Mouse (Mus musculus) midbrain, embryonic 14.5 days (tissue): Measurements from ENCODE around the gene Csdc2. TPM values are rescaled to one million over a fixed set of nuclear protein-coding genes. Genes with fewer than 3 reads are reported as not detected.

Experiments
- ATAC-seq: fragments of 200-750 bp; cut with Nextera tagmentation; 2 replicates; pipeline ENCODE4 v1.8.0; 2017; ENCODE audit warnings: moderate number of reproducible peaks, moderate library complexity; ENCODE audit not compliant: low FRiP score, low TSS enrichment
- DNase-seq: peaks from one replicate; pipeline ENCODE4 v3.0.0-alpha.2; 2015
- H3K27ac ChIP-seq: fragments of 300-500 bp; sonication (generic); replicated peaks from 2 replicates; pipeline ENCODE4 v1.5.1; 2014; ENCODE audit warnings: mild to moderate bottlenecking, low read depth, low read length, moderate library complexity
- H3K27me3 ChIP-seq: fragments of 300-500 bp; sonication (generic); 2 replicates; pipeline ENCODE4 v1.6.1; 2014; ENCODE audit warnings: low read length, control low read depth, mixed read lengths; ENCODE audit not compliant: control insufficient read depth, insufficient read depth
- H3K36me3 ChIP-seq: fragments of 300-500 bp; sonication (generic); 2 replicates; pipeline ENCODE4 v1.6.1; 2014; ENCODE audit warnings: low read length, control low read depth; ENCODE audit not compliant: control insufficient read depth, insufficient read depth
- H3K4me1 ChIP-seq: fragments of 300-500 bp; sonication (generic); 2 replicates; pipeline ENCODE4 v1.6.1; 2014; ENCODE audit warnings: mild to moderate bottlenecking, antibody characterized with exemption, low read length, control low read depth; ENCODE audit not compliant: control insufficient read depth, insufficient read depth
- H3K4me2 ChIP-seq: fragments of 300-500 bp; sonication (generic); 2 replicates; pipeline ENCODE4 v1.6.1; 2014; ENCODE audit warnings: mild to moderate bottlenecking, low read length, moderate library complexity
- H3K4me3 ChIP-seq: fragments of 300-500 bp; sonication (generic); replicated peaks from 2 replicates; pipeline ENCODE4 v1.5.1; 2014; ENCODE audit warnings: low read depth, low read length
- H3K9ac ChIP-seq: fragments of 300-500 bp; sonication (generic); replicated peaks from 2 replicates; pipeline ENCODE4 v1.6.1; 2014; ENCODE audit warnings: mild to moderate bottlenecking, low read length, moderate library complexity
- H3K9me3 ChIP-seq: fragments of 300-500 bp; sonication (generic); 2 replicates; pipeline ENCODE4 v1.6.1; 2016; ENCODE audit warnings: low read length, control low read depth, mixed read lengths; ENCODE audit not compliant: control insufficient read depth
- WGBS: fragments of 180-500 bp; shearing (Covaris S2); extraction: QIAGEN DNeasy Blood & Tissue Kit; methylation state at CpG from one replicate; pipeline ENCODE4 v1.1.7; 2014; 5-methylcytosine and 5-hydroxymethylcytosine counted together
- polyA plus RNA-seq: library from polyadenylated mRNA; unstranded; fragments of >200 nt; fragmentation: Nextera tagmentation; extraction: Ambion mirVana; gene quantifications from 2 replicates; pipeline ENCODE4 v1.2.1, GENCODE M21; 2014

Csdc2 gene
- polyA plus RNA-seq, 1 experiment from 2014 or later = 167 TPM

DNA sequence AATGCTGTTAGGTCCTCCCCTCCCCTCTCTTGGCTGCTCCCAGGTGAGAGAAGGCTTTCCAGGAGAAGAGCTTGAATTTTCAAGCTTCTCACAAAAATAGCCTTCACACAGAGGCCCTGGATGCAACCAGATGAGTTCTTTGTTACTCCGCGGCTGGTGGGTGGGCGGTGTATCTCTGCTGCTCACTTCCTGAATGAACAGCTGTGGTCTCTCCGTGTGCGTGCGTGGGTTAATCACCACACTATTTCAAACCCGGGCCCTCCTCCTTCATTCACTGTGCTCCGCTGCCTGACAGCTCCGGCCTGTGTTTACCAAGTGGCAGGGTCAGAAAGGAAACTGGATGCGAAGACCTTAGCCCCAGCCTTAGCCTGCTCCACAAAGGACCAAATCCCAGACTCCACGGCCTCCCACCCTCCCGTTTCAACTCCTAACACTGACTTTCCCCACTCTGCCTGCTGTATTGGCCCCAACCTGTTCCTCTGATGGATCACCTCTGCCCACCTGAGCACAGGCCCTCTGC is 3.5 kb upstream of the Csdc2 start:
- 38% methylated on average over 12 of the region's 12 CpGs for WGBS
- H3K36me3 ChIP-seq = no peaks in the 10 kb centered on the region
- no peak overlapping the region for H3K27ac ChIP-seq
- no peak overlapping the region for H3K4me3 ChIP-seq
- ATAC-seq (no peak), DNase-seq (no peak)
- H3K9ac ChIP-seq = no peak overlapping the region
- no peak overlapping the region for H3K4me2 ChIP-seq
- H3K4me1 ChIP-seq = peaks cover 6% of the 10 kb centered on the region; the same call in 1 of the 2 replicates
- no peaks in the 10 kb centered on the region for H3K27me3 ChIP-seq
- no peaks in the 10 kb centered on the region for H3K9me3 ChIP-seq

DNA sequence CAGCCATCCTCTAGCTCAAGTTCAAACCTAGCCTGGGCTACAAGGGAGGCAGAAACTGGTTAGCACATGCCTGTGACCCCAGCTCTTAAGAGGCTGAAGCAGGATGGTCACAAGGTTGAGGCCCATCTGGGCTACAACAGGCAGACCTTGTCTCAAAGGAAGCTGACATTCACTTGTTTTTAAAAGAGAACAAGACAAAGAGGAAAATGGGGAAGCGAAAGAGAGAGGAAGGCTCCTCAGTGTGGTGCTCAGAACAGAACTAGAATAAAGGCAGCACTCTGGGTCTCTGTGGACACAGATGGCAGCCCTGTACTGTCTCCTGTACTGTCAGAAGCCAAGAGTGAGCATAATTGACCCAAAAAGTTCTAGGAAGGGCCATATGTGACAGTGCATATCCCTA is 2.6 kb upstream of the Csdc2 start:
- Histone ChIP-seq H3K9ac (no peak overlapping the region), H3K36me3 (no peaks in the 10 kb centered on the region), H3K4me3 (no peak overlapping the region), H3K27ac (no peak overlapping the region), H3K9me3 (no peaks in the 10 kb centered on the region), H3K4me1 (peaks cover 13% of the 10 kb centered on the region), H3K27me3 (no peaks in the 10 kb centered on the region), H3K4me2 (no peak overlapping the region)
- ATAC-seq (no peak), DNase-seq (no peak)
- WGBS = 88% methylated on average over 1 of the region's 1 CpGs

DNA sequence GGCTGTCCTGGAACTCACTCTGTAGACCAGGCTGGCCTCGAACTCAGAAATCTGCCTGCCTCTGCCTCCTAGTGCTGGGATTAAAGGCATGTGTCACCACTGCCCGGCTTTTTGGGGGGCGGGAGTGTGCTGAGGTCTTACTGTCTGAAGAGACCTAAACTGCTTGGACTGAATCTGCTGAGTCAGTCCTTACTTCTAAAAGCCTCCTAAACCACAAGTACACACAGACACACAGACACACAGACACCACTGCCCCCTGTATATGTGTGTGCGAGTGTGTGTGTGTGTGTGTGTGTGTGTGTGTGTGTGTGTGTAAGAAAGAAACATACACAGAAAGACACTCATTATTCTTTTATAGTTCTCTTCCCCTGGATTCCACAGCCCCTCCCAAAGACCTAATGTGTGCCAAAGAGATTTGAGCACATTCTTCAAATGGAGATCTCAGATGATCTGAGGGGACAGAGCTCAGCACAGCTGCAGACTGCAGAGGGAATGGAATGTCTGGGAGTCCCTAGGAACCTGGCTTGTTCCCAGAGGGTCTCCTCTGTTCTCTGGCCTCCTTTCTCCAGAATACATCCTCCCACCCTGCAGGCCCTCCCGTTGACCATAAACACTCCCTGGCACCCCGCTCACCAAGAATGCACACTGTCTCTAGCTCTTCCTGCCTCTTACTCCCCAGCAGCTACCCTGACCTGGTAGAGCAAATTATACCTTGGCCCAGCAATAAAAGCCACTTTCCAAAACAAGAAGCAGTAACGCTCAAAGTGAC is 506 bp upstream of the Csdc2 start:
- peak; percentile 14 for DNase-seq
- ATAC-seq = no peak
- Histone ChIP-seq H3K4me2 (peak overlapping the region; percentile 71), H3K4me3 (peak overlapping the region; percentile 61), H3K27ac (peak overlapping the region; percentile 93), H3K9ac (peak overlapping the region; percentile 76), H3K36me3 (peaks cover 4% of the 10 kb centered on the region; the same call in 1 of the 2 replicates), H3K9me3 (no peaks in the 10 kb centered on the region), H3K4me1 (peaks cover 13% of the 10 kb centered on the region), H3K27me3 (no peaks in the 10 kb centered on the region)
- WGBS = 54% methylated on average over 7 of the region's 7 CpGs

- no peak; the same call in 1 of the 2 replicates for ATAC-seq
- peak overlapping the region; percentile 76 for H3K9ac ChIP-seq
- H3K27ac ChIP-seq = peak overlapping the region; percentile 93
- peak overlapping the region; percentile 61 for H3K4me3 ChIP-seq
- H3K36me3 ChIP-seq = peaks cover 4% of the 10 kb centered on the region; the same call in 1 of the 2 replicates
- no peaks in the 10 kb centered on the region for H3K9me3 ChIP-seq
- peak overlapping the region; percentile 71 for H3K4me2 ChIP-seq
- DNase-seq = peak; percentile 73
- peaks cover 15% of the 10 kb centered on the region for H3K4me1 ChIP-seq
- H3K27me3 ChIP-seq = no peaks in the 10 kb centered on the region
- 5% methylated on average over 19 of the region's 19 CpGs for WGBS
Measured at GRCm38 (mm10) chr15:81937098-81937972, 776 bp downstream of the Csdc2 start.

- peak overlapping the region; percentile 61 for H3K4me3 ChIP-seq
- H3K4me1 ChIP-seq = peaks cover 19% of the 10 kb centered on the region
- H3K9me3 ChIP-seq = no peaks in the 10 kb centered on the region
- ATAC-seq (no peak), DNase-seq (peak; percentile 75)
- H3K4me2 ChIP-seq = peak overlapping the region; percentile 71
- peak overlapping the region; percentile 76 for H3K9ac ChIP-seq
- no peaks in the 10 kb centered on the region for H3K27me3 ChIP-seq
- peak overlapping the region; percentile 93 for H3K27ac ChIP-seq
- 31% methylated on average over 2 of the region's 2 CpGs for WGBS
- peaks cover 4% of the 10 kb centered on the region; the same call in 1 of the 2 replicates for H3K36me3 ChIP-seq
Measured at GRCm38 (mm10) chr15:81938246-81938645, 1.7 kb downstream of the Csdc2 start.

DNA sequence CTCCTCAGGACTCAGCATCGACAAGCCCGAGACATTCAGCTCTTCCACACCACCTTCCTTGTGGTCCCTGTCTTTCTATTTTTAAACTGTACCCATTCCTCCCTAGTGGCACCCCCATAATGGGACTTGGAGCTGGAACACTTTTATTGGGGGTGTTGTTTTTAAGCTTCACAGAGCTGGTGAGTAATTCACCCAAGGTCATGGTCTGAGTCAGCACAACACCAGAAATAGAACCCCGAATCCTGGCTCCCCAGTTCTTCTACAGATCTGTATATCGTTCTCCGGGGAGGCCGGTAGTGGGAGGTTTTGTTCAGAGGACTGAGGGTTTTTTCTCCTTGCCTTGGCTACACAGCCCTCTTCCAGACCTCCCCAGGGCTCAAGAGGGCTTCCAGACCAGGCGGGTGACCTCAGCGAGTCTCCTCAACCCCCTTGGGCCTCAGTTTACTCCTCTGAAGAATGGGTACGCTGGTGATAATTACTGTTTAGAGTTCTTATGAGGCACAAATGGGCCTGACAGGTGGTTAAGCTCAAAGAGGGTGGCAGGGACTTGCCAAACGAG is 2.7 kb downstream of the Csdc2 start:
- ATAC-seq = no peak
- Histone ChIP-seq H3K4me3 (no peak overlapping the region), H3K9ac (no peak overlapping the region), H3K36me3 (peaks cover 4% of the 10 kb centered on the region; the same call in 1 of the 2 replicates), H3K27ac (no peak overlapping the region), H3K9me3 (no peaks in the 10 kb centered on the region), H3K27me3 (no peaks in the 10 kb centered on the region), H3K4me1 (peaks cover 21% of the 10 kb centered on the region), H3K4me2 (no peak overlapping the region)
- no peak for DNase-seq
- 89% methylated on average over 10 of the region's 10 CpGs for WGBS

GRCm38 (mm10) chr15:81939774-81940173 is 3.2 kb downstream of the Csdc2 start:
- ATAC-seq (no peak), DNase-seq (no peak)
- H3K4me3 ChIP-seq = no peak overlapping the region
- H3K27ac ChIP-seq = no peak overlapping the region
- 92% methylated on average over 4 of the region's 4 CpGs for WGBS
- H3K36me3 ChIP-seq = peaks cover 4% of the 10 kb centered on the region; the same call in 1 of the 2 replicates
- H3K4me2 ChIP-seq = no peak overlapping the region
- no peaks in the 10 kb centered on the region for H3K27me3 ChIP-seq
- no peak overlapping the region for H3K9ac ChIP-seq
- peaks cover 21% of the 10 kb centered on the region for H3K4me1 ChIP-seq
- H3K9me3 ChIP-seq = no peaks in the 10 kb centered on the region

DNA sequence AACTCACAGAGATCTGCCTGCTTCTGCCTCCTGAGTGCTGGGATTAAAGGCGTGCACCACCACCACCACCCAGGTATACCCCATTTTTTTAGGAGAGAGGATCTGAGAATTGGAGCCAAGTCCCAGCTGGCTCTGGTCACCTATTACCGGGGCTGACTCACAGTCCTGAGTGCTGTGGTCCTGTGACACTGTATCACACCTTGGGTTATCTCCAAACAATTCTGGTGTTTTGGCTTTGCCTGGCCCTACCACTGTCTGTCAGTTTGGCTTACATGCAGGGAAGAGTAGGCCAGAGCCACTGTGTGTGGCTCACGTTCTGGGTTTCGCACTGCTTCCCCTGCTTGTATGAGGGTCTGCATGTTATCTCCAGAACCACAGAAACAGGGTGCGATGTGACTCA is 3.7 kb downstream of the Csdc2 start:
- ATAC-seq = no peak
- no peak overlapping the region for H3K4me3 ChIP-seq
- no peak overlapping the region for H3K9ac ChIP-seq
- WGBS = 90% methylated on average over 5 of the region's 5 CpGs
- no peaks in the 10 kb centered on the region for H3K9me3 ChIP-seq
- no peak for DNase-seq
- H3K27me3 ChIP-seq = no peaks in the 10 kb centered on the region
- H3K4me1 ChIP-seq = peaks cover 21% of the 10 kb centered on the region
- peaks cover 4% of the 10 kb centered on the region; the same call in 1 of the 2 replicates for H3K36me3 ChIP-seq
- H3K4me2 ChIP-seq = no peak overlapping the region
- no peak overlapping the region for H3K27ac ChIP-seq
